Mouse (Mus musculus): Measurements from ENCODE around the gene Crtc2.
A peak's percentile ranks its signal among the peaks of the same experiment; 100 is the strongest.

The Crtc2 gene

GRCm38 (mm10) chr3:90253653-90254418, at the start of gene Crtc2:
TSS of gene Crtc2 (plus strand) at chr3:90254163.
- DNase-seq (ENCODE audit: extremely low spot score, low spot score) = peak; percentile 92

- DNase-seq (ENCODE audit: extremely low spot score, low spot score) = no peak
These were observed 49.4 kb upstream of the Crtc2 start for GRCm38 (mm10) chr3:90204582-90204981.

GRCm38 (mm10) chr3:90208662-90209061, 45.3 kb upstream of the Crtc2 start:
- no peak for DNase-seq (ENCODE audit: extremely low spot score, low spot score)

GRCm38 (mm10) chr3:90209908-90210566, 43.9 kb upstream of the Crtc2 start:
- no peak for DNase-seq (ENCODE audit: extremely low spot score, low spot score)

DNA sequence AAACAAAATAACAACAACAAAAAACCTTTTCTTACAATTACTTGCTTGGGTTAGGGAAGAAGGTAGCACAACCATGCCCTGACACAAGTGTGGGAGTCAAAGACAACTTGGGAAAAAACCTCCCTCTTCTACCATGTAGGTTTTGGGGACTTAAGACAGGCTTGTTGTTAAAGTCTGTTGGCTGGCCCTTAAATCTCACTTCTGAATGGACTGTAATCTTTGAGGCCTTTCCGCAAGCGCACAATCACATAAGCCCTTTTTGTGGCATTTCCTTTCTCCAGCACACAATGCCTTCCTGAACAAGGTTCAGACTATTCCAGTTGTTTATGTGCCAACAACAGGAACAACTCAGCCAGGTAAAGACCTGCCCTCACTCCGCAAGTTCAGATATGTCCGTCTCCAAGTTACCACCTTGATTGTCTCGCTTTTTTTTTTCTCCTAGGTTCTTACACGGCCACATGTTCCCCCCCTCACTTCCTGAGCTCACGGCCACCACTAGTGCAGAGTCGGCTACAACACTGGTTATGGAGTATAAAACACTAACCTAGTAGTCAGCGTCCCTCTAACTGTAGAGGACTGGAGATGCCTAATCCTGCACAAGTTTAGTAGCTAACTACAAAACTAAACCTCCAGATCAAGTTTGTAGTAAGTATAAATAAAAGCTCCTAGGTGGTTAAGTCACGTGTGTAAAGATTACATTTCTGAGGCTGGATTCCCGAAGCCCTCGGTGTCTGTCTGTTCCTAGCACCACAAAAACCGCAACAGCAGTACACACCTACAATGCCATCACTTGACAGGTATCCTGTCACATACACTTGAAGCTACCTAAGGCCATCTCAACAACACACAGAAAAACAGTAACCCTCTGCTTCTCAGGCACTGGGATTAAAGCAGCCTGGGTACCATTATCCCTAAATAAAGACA, 42.2 kb upstream of the Crtc2 start:
- no peak for DNase-seq (ENCODE audit: extremely low spot score, low spot score)

DNA sequence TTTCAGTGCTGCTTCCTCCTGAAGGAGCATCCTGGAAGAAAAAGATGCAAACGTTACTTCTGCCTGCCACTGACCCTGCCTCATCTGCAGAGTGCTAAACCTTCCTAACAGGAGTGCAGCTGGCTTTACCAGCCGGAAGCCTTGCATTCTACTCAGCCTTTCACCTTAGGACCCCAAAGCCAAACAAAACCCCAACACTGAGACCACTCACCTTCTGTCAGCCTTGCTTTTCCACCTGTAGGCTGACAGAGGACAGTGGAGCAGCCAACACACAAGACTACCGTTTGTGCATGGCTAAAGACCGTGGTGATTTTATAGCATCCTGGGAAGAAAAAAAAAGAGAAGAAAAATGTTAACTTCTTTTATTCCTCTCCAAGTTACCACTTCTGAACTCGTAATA, 41.2 kb upstream of the Crtc2 start:
- DNase-seq (ENCODE audit: extremely low spot score, low spot score) = no peak

DNA sequence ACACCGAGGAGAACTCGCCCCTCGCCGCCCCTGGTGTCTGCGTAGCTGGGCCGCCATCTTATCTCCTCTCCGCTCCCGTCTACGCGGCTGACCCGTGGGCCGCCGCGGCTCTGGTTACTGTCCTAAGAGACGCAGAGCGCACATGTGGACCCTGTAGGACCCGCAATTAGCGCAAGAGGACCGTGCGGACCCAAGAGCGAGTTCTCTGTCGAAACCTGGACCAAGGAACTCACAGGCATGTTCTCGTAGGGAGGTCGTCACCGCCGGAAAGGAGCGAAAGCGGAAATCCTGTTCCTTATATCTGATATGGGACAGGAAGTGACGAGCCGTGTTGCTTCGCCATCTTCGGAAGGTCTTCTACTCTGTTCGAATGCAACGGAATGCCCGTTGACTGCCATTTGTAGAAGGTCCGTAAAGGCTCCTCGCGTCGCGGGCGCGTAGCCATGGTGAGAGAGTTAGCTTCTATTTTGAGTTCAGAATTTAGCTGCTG, 40.5 kb upstream of the Crtc2 start, which contains the start of the genes Rps27 and Rab13:
Gene Rps27, minus strand, starts transcription at position 275 of the 490 bp plus-strand sequence.
Gene Rab13, plus strand, starts transcription at position 319 of the 490 bp plus-strand sequence.
- peak; percentile 94 for DNase-seq (ENCODE audit: extremely low spot score, low spot score)

DNA sequence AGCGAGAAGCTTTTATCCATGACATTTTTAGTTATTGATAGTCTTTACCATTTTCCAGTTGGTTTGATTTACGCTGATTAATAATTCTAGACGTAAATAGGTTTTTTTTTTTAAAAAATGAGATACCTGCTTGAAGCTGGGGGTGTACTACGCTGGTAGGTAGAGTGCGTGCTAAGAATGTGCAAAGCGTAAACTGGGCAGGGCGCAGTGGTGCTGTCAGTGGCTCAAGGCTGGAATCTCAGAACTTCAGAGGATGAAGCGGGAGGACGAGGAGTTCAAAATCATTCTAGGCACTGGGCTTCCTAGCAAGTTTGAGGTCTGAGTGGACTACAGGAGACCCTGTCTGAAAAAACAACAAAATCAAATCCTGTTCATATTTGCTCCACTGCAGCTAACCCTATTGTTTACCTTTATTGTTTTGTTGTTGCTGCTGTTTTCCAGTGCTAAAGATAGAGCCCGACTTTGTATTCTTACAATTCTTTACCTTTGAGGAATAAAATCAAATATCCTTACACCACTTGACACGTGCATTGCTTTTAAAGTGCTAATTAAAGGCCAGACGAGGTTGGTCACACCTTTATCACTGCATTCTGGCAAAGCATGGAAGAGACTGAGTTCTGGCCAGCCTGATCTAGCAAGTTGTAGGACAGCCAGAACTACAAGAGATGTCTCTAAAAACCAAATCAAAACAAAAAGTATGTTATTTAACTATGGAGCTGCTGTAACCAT, 39.8 kb upstream of the Crtc2 start:
- no peak for DNase-seq (ENCODE audit: extremely low spot score, low spot score)

- no peak for DNase-seq (ENCODE audit: extremely low spot score, low spot score)
These were observed 38.1 kb upstream of the Crtc2 start for GRCm38 (mm10) chr3:90215825-90216380.

GRCm38 (mm10) chr3:90220088-90220487, 33.9 kb upstream of the Crtc2 start:
- peak; percentile 51 for DNase-seq (ENCODE audit: extremely low spot score, low spot score)

GRCm38 (mm10) chr3:90220531-90220951, 33.4 kb upstream of the Crtc2 start:
- DNase-seq (ENCODE audit: extremely low spot score, low spot score) = peak; percentile 75

DNA sequence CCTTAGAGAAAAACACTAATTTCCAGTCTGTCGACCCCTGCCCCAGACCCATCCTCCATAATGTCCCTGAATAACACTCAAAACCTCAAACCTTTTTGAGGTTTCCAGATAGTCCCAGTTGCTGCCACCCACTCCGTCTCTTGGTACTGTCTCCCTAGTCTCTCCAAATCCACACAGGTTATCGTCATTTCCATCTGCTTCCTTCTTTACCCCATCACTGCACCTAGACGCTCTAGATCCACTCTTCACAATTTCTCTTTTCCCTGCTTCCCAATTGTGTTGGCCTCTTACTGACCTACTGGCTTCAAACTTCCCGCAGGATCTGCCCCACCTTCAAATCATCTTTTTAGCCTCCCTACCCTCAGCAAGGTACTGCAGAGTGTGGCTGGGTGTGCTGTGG, 32.8 kb upstream of the Crtc2 start:
- no peak for DNase-seq (ENCODE audit: extremely low spot score, low spot score)

GRCm38 (mm10) chr3:90222455-90222854, 31.5 kb upstream of the Crtc2 start:
- no peak for DNase-seq (ENCODE audit: extremely low spot score, low spot score)

DNA sequence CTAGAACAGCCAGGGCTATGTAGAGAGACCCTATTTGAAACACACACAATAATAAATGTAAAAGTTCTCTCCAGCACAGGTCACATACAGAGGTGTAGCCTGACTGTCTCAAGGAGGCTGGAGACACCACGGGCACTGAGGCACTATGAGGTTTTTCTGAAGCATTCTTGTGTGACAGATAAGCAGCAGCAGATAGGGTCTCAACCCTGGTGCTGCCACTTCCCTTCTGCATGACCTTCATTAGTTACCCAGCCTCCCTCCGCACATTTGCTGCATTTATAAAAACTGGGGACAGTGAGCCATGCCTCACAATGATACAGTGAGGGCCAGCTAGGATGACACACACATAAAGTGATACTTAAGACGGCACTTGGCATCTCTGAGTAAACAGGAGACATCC, 31.0 kb upstream of the Crtc2 start:
- no peak for DNase-seq (ENCODE audit: extremely low spot score, low spot score)

DNA sequence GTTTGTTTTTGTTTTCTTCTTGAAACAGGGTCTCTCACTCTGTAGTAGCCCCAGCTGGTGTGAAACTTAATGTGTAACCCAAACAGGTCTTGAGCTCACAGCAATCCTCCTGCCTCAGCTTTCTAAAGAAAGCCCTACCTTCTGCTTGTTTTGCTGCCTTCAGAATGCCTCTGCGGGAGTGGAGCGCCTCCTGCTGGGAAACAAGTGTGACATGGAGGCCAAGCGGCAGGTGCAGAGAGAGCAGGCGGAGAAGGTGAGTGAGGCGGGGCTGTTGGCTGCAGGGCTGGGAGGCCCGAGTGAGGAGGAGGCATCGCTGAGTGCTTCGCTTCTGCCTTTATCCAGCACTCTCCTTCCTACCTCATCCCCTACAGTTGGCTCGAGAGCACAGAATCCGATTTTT, 29.6 kb upstream of the Crtc2 start:
- no peak for DNase-seq (ENCODE audit: extremely low spot score, low spot score)

DNA sequence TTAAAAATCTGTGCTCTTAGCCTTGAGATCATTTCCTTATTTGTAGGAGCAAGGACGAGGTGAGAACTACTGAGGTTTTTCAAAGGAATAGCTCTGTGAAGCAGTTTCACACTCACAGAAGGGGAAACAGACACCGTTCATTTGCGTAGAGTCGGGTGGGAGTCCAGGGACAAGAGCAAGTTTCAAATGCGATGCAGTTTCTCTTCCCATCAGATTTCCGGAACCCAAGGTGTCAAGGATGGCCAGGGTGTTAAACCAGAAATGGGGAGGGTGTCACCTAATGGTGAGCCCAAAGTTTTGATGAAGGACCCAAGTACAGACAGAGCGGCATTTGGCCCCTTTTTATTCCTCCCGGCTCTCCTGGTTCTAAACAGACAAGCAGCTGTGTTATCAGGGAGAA, 22.9 kb upstream of the Crtc2 start:
- DNase-seq (ENCODE audit: extremely low spot score, low spot score) = no peak

DNA sequence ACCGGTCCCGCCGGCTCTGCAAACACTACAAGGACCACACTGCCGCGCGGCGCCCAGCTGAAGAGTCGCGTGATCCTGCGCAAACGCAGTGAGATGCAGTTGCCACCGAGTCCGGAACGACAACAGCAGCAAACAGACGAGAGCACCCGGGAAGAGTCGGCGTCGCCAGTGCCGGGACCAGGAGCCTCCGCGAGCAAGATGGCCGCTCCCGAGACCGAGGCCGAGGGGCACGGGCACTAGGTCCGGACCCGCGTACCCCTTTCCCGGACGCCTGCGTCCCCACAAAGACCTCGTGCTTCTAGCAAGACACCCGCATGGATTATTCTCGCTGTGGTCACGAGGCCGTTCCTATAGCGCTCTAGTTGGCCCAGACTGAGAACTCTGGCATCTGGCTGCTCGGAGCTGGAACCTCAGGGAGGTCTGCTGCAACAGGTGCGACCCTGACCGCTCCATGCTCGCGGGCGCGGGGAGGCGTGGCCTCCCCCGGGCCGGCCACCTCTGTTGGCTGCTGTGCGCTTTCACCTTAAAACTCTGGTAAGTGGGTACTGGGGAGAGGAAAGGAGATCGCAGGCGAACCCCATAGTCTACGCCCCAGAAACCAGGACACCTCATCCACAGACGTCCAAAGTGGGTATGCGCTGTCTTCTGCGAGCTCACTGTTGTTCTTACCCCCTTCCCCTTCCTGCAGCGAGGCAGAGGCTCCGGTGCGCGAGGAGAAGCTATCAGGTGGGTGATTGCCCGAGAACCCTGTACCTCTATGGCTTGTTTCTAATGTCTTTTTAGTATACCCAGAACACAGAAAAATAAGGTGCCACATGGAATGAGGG, 22.2 kb upstream of the Crtc2 start, which contains the start of gene Jtb:
Gene Jtb, plus strand, starts transcription at position 91 of the 827 bp plus-strand sequence.
- peak; percentile 90 for DNase-seq (ENCODE audit: extremely low spot score, low spot score)

DNA sequence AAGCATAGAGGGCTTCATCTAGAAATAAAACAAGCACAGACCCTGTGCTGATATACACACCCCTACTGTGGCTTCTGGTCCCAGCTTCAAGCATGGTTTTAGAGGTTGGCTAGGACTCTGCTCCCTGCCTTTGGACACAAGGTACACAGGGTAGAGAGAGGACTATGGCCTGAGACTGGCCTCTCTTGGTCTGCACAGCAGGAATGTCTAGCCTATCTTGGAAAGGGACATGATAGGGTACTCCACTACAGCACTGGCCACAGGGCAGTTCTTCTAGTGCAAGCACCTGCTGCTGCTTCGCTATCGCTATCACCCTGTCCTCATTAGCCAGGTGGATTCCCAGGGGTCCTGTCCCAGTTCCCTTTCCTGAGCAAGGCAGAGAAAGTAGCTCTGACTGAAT, 12.7 kb upstream of the Crtc2 start:
- DNase-seq (ENCODE audit: extremely low spot score, low spot score) = no peak

DNA sequence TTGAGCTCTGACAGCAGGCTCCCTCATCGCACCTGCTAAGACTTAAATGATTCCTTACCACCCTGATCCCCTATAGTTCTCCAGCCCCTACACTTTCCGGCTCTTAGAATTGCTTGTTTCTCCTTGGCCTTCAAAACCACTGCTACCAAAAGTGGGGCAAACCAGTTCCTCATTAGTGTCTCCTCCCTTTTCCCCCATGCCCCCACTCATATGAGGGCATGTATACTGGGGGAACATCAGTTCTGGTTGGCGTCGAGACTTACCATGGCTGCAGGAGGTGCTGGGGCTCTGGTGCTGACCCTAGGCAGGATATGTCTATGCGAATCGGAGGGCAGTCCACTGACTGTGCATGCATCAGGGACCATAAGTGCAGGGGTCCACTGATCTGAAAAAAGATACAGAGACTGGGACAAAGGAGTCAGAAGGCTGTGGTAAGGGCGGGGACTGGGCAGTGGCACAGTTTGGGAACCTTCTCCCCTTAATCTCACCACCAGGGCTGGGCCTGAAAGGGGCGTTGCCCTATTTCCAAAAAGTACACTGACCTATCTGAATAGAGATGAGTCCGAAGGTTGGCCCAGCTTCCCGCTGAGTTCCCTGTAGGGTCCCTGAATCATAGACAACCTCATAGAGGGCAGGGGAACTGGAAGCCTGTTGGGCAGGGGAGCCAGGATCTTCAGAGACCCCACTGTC, 12.1 kb upstream of the Crtc2 start:
- no peak for DNase-seq (ENCODE audit: extremely low spot score, low spot score)

All from neural tube, embryonic 10.5 days (tissue).